Comparison of ENCODE assay signal across 16 mouse cellular contexts in the genomic region with DNA sequence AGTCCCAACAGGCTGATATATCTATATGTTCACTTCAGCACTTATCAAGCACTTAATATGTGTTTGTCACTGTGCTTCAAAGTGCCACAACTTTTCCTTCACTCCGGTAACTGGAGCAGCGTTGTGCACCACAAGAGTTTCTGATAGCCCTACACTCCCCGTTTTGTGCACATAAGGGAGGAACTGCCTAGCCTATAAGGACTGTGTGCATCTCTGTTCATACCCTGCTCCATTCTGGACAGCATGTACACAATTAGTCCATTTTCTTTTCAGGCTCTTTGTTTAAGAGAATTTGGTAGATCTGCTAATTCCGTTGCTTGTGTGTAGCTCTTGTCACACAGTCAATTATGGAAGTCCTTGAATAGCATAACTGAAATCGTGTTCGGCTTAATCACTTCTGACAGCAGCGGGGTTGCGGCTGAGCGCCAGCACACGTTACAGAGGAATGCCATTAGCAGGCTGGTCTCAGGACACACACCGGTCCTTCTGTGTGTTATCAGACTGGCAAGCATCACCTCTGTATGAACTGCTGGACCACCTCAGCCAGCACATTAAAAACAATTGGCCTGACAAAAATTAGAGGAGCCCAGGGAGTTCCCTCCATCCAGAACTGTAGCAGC.
A peak's percentile ranks its signal among the peaks of the same experiment; 100 is the strongest.
DNase-seq lines count a peak whose midpoint lies in the region; ATAC-seq and TF ChIP-seq lines count a peak whose summit lies in the region.
"Had no signal": no experiment of that assay in that cellular context is flagged by ENCODE, and none has a peak within 500 bp of the region (broad histone marks: within the 10 kb centered on the region; RNA-seq: fewer than 3 reads in every experiment).

No protein-coding gene starts in this region.

- H3K27ac ChIP-seq in forebrain, embryonic 13.5 days, result no peak overlapping the region
- H3K27ac ChIP-seq in forebrain, embryonic 11.5 days (ENCODE audit: low read depth, low read length), result no peak overlapping the region
- no peak overlapping the region for H3K27ac ChIP-seq in midbrain, postnatal 0 days (ENCODE audit: low read depth, low read length)

- no peaks in the 10 kb centered on the region for H3K36me3 ChIP-seq in forebrain, embryonic 13.5 days (ENCODE audit: poor library complexity, severe bottlenecking)
- H3K36me3 ChIP-seq in forebrain, embryonic 11.5 days (ENCODE audit: control insufficient read depth, insufficient read depth, low read length), result no peaks in the 10 kb centered on the region
- H3K36me3 ChIP-seq in midbrain, postnatal 0 days (ENCODE audit: insufficient read depth, low read length), result no peaks in the 10 kb centered on the region
- H3K36me3 ChIP-seq: G1E had no signal

- H3K9ac ChIP-seq in forebrain, embryonic 13.5 days, result no peak overlapping the region; the same call in 1 of the 2 replicates
- no peak overlapping the region for H3K9ac ChIP-seq in forebrain, embryonic 11.5 days (ENCODE audit: low read length)
- H3K9ac ChIP-seq in midbrain, postnatal 0 days (replicated peaks; ENCODE audit: low read length, poor library complexity, severe bottlenecking), result no peak overlapping the region

- no peaks in the 10 kb centered on the region for H3K9me3 ChIP-seq in forebrain, embryonic 13.5 days (replicated peaks)
- H3K9me3 ChIP-seq in forebrain, embryonic 11.5 days (ENCODE audit: control insufficient read depth, low read length), result no peaks in the 10 kb centered on the region
- no peaks in the 10 kb centered on the region for H3K9me3 ChIP-seq in midbrain, postnatal 0 days (ENCODE audit: low read length)

- WGBS in forebrain, embryonic 13.5 days, result 36% methylated on average over 11 of the region's 11 CpGs
- 67% methylated on average over 11 of the region's 11 CpGs for WGBS in forebrain, embryonic 11.5 days
- 39% methylated on average over 11 of the region's 11 CpGs for WGBS in midbrain, postnatal 0 days

- no peaks in the 10 kb centered on the region for H3K27me3 ChIP-seq in forebrain, embryonic 13.5 days
- H3K27me3 ChIP-seq in forebrain, embryonic 11.5 days (ENCODE audit: control insufficient read depth, insufficient read depth, low read length), result no peaks in the 10 kb centered on the region
- H3K27me3 ChIP-seq in midbrain, postnatal 0 days (ENCODE audit: insufficient read depth, low read length), result no peaks in the 10 kb centered on the region

- no peak for TF ChIP-seq CTCF in midbrain, postnatal 0 days (IDR thresholded peaks at IDR 0.05)

- DNase-seq in forebrain, embryonic 11.5 days (ENCODE audit: low spot score), result no peak
- DNase-seq in left cerebral cortex, postnatal 4 days, result peak; percentile 15
- DNase-seq in left cerebral cortex, postnatal 36 days (ENCODE audit: low spot score in 2 of 2), result no peak
- peak; percentile 5 to 7 for DNase-seq in heart, postnatal 10 days
- DNase-seq in midbrain, postnatal 0 days (ENCODE audit: low spot score), result peak; percentile 48
- no peak for DNase-seq in spleen, adult 12 weeks (ENCODE audit: low spot score)
- no peak for DNase-seq in thymus, postnatal 25 days
- DNase-seq: adrenal gland, postnatal 25 days; gastrocnemius, postnatal 14 days; right cerebral cortex, postnatal 25 days; thymus, postnatal 4 days had no signal

- no peak overlapping the region for H3K4me3 ChIP-seq in forebrain, embryonic 13.5 days
- no peak overlapping the region for H3K4me3 ChIP-seq in forebrain, embryonic 11.5 days (ENCODE audit: low read depth, low read length)
- H3K4me3 ChIP-seq in midbrain, postnatal 0 days (ENCODE audit: low read depth, low read length), result no peak overlapping the region

- intact Hi-C loops in left cerebral cortex, postnatal 4 days (cut with DNase I), result no loop called here
- intact Hi-C loops in left cerebral cortex, postnatal 36 days (cut with DNase I), result no loop called here
- intact Hi-C loops in heart, postnatal 10 days (cut with DNase I), result no loop called here

- H3K4me1 ChIP-seq in forebrain, embryonic 13.5 days, result peaks cover 9% of the 10 kb centered on the region
- H3K4me1 ChIP-seq in forebrain, embryonic 11.5 days (replicated peaks; ENCODE audit: control insufficient read depth, insufficient read depth, low read length), result no peaks in the 10 kb centered on the region
- H3K4me1 ChIP-seq in midbrain, postnatal 0 days (ENCODE audit: insufficient read depth, low read length), result no peaks in the 10 kb centered on the region

- no peak overlapping the region for H3K4me2 ChIP-seq in forebrain, embryonic 13.5 days
- H3K4me2 ChIP-seq in forebrain, embryonic 11.5 days (ENCODE audit: low read depth, low read length, severe bottlenecking), result no peak overlapping the region
- H3K4me2 ChIP-seq in midbrain, postnatal 0 days (ENCODE audit: low read depth, low read length, poor library complexity, severe bottlenecking), result no peak overlapping the region
- H3K4me2 ChIP-seq: liver, embryonic 11.5 days had no signal

- ATAC-seq in forebrain, embryonic 13.5 days, result peak; percentile 57; the same call in 1 of the 2 replicates
- ATAC-seq in forebrain, embryonic 11.5 days (replicated peaks; ENCODE audit: low FRiP score), result no peak
- no peak for ATAC-seq in midbrain, postnatal 0 days (ENCODE audit: low FRiP score)
- ATAC-seq: intestine, postnatal 0 days; lung, postnatal 0 days had no signal

Comparison
In these comparisons a context has a peak if more than half of its experiments do, and no peak if none do; other contexts are left out.
1. DNase-seq: peak in left cerebral cortex, postnatal 4 days (single experiment), heart, postnatal 10 days (2 of 2) and midbrain, postnatal 0 days (single experiment); none in forebrain, embryonic 11.5 days (single experiment), left cerebral cortex, postnatal 36 days (0 of 2), spleen, adult 12 weeks (single experiment) and thymus, postnatal 25 days (single experiment).